Mouse (Mus musculus): Measurements from ENCODE around the gene Commd6. TPM values are rescaled to one million over a fixed set of nuclear protein-coding genes. Genes with fewer than 3 reads are reported as not detected.

Gene Commd6
- polyA plus RNA-seq, 1 experiment from 2014 or later, result 95.2 TPM

GRCm38 (mm10) chr14:101617680-101618079 lies 22.8 kb downstream of the Commd6 start:
- H3K9me3 ChIP-seq (ENCODE audit: control insufficient read depth, low read length), result no peaks in the 10 kb centered on the region
- 95% methylated on average over 5 of the region's 5 CpGs for WGBS
- ATAC-seq, result no peak
- H3K36me3 ChIP-seq (ENCODE audit: control insufficient read depth, insufficient read depth, low read length), result no peaks in the 10 kb centered on the region
- H3K27ac ChIP-seq (ENCODE audit: low read depth, low read length), result no peak overlapping the region
- H3K9ac ChIP-seq (ENCODE audit: low read depth, low read length), result no peak overlapping the region
- no peak overlapping the region for H3K4me2 ChIP-seq (ENCODE audit: low read length)
- no peaks in the 10 kb centered on the region for H3K4me1 ChIP-seq (ENCODE audit: control insufficient read depth, insufficient read depth, low read depth, low read length)
- H3K27me3 ChIP-seq (replicated peaks; ENCODE audit: control insufficient read depth, insufficient read depth, low read length), result no peaks in the 10 kb centered on the region
- H3K4me3 ChIP-seq (ENCODE audit: low read length), result no peak overlapping the region

GRCm38 (mm10) chr14:101616178-101616577 lies 24.3 kb downstream of the Commd6 start:
- H3K4me3 ChIP-seq (ENCODE audit: low read length), result no peak overlapping the region
- H3K27me3 ChIP-seq (replicated peaks; ENCODE audit: control insufficient read depth, insufficient read depth, low read length), result no peaks in the 10 kb centered on the region
- H3K9me3 ChIP-seq (ENCODE audit: control insufficient read depth, low read length), result no peaks in the 10 kb centered on the region
- WGBS, result 75% methylated on average over 9 of the region's 9 CpGs
- no peak overlapping the region for H3K27ac ChIP-seq (ENCODE audit: low read depth, low read length)
- H3K36me3 ChIP-seq (ENCODE audit: control insufficient read depth, insufficient read depth, low read length), result no peaks in the 10 kb centered on the region
- no peak overlapping the region for H3K4me2 ChIP-seq (ENCODE audit: low read length)
- no peaks in the 10 kb centered on the region for H3K4me1 ChIP-seq (ENCODE audit: control insufficient read depth, insufficient read depth, low read depth, low read length)
- H3K9ac ChIP-seq (ENCODE audit: low read depth, low read length), result no peak overlapping the region
- no peak for ATAC-seq

- Histone ChIP-seq H3K27me3 (replicated peaks; ENCODE audit: control insufficient read depth, insufficient read depth, low read length) (no peaks in the 10 kb centered on the region), H3K4me2 (ENCODE audit: low read length) (no peak overlapping the region), H3K9ac (ENCODE audit: low read depth, low read length) (no peak overlapping the region), H3K36me3 (ENCODE audit: control insufficient read depth, insufficient read depth, low read length) (no peaks in the 10 kb centered on the region), H3K4me3 (ENCODE audit: low read length) (no peak overlapping the region), H3K9me3 (ENCODE audit: control insufficient read depth, low read length) (no peaks in the 10 kb centered on the region), H3K27ac (ENCODE audit: low read depth, low read length) (no peak overlapping the region), H3K4me1 (ENCODE audit: control insufficient read depth, insufficient read depth, low read depth, low read length) (no peaks in the 10 kb centered on the region)
- no peak for ATAC-seq
- 54% methylated on average over 1 of the region's 1 CpGs for WGBS
Observed at GRCm38 (mm10) chr14:101613206-101613605, 27.3 kb downstream of the Commd6 start.

- no peak overlapping the region for H3K9ac ChIP-seq (ENCODE audit: low read depth, low read length)
- 82% methylated on average over 10 of the region's 10 CpGs for WGBS
- H3K4me2 ChIP-seq (ENCODE audit: low read length), result no peak overlapping the region
- no peak for ATAC-seq
- no peak overlapping the region for H3K4me3 ChIP-seq (ENCODE audit: low read length)
- no peaks in the 10 kb centered on the region for H3K27me3 ChIP-seq (replicated peaks; ENCODE audit: control insufficient read depth, insufficient read depth, low read length)
- no peaks in the 10 kb centered on the region for H3K9me3 ChIP-seq (ENCODE audit: control insufficient read depth, low read length)
- H3K27ac ChIP-seq (ENCODE audit: low read depth, low read length), result no peak overlapping the region
- no peaks in the 10 kb centered on the region for H3K36me3 ChIP-seq (ENCODE audit: control insufficient read depth, insufficient read depth, low read length)
- H3K4me1 ChIP-seq (ENCODE audit: control insufficient read depth, insufficient read depth, low read depth, low read length), result peaks cover 8% of the 10 kb centered on the region
Observed at GRCm38 (mm10) chr14:101610701-101611100, 29.8 kb downstream of the Commd6 start.

- ATAC-seq, result peak; percentile 93
- peak within 1 kb of the TSS; percentile 60 for H3K4me3 ChIP-seq (ENCODE audit: low read length)
- peak within 1 kb of the TSS; percentile 76 for H3K4me2 ChIP-seq (ENCODE audit: low read length)
- peak within 1 kb of the TSS; percentile 74 for H3K27ac ChIP-seq (ENCODE audit: low read depth, low read length)
- peaks cover 8% of the 10 kb centered on the region for H3K4me1 ChIP-seq (ENCODE audit: control insufficient read depth, insufficient read depth, low read depth, low read length)
- H3K9ac ChIP-seq (ENCODE audit: low read depth, low read length), result peak within 1 kb of the TSS; percentile 68
- no peaks in the 10 kb centered on the region for H3K36me3 ChIP-seq (ENCODE audit: control insufficient read depth, insufficient read depth, low read length)
- under 1% methylated on average over 62 of the region's 62 CpGs for WGBS
- H3K9me3 ChIP-seq (ENCODE audit: control insufficient read depth, low read length), result no peaks in the 10 kb centered on the region
- H3K27me3 ChIP-seq (replicated peaks; ENCODE audit: control insufficient read depth, insufficient read depth, low read length), result no peaks in the 10 kb centered on the region
Observed at GRCm38 (mm10) chr14:101608519-101609368, 31.7 kb downstream of the Commd6 start, which contains the start of gene Tbc1d4. Gene Tbc1d4, minus strand, starts transcription at chr14:101609191.

GRCm38 (mm10) chr14:101607631-101608518 lies 32.6 kb downstream of the Commd6 start:
- Histone ChIP-seq H3K36me3 (ENCODE audit: control insufficient read depth, insufficient read depth, low read length) (no peaks in the 10 kb centered on the region), H3K4me1 (ENCODE audit: control insufficient read depth, insufficient read depth, low read depth, low read length) (peaks cover 8% of the 10 kb centered on the region), H3K27me3 (replicated peaks; ENCODE audit: control insufficient read depth, insufficient read depth, low read length) (no peaks in the 10 kb centered on the region), H3K9ac (ENCODE audit: low read depth, low read length) (peak overlapping the region; percentile 68), H3K4me3 (ENCODE audit: low read length) (peak overlapping the region; percentile 60), H3K4me2 (ENCODE audit: low read length) (peak overlapping the region; percentile 76), H3K27ac (ENCODE audit: low read depth, low read length) (peak overlapping the region; percentile 74), H3K9me3 (ENCODE audit: control insufficient read depth, low read length) (no peaks in the 10 kb centered on the region)
- peak; percentile 48 for ATAC-seq
- under 1% methylated on average over 51 of the region's 62 CpGs for WGBS

GRCm38 (mm10) chr14:101605843-101606242 lies 34.6 kb downstream of the Commd6 start:
- Histone ChIP-seq H3K4me1 (ENCODE audit: control insufficient read depth, insufficient read depth, low read depth, low read length) (peaks cover 8% of the 10 kb centered on the region), H3K4me2 (ENCODE audit: low read length) (peak overlapping the region; percentile 3; the same call in 1 of the 2 replicates), H3K9ac (ENCODE audit: low read depth, low read length) (no peak overlapping the region), H3K27me3 (replicated peaks; ENCODE audit: control insufficient read depth, insufficient read depth, low read length) (no peaks in the 10 kb centered on the region), H3K9me3 (ENCODE audit: control insufficient read depth, low read length) (no peaks in the 10 kb centered on the region), H3K4me3 (ENCODE audit: low read length) (no peak overlapping the region), H3K27ac (ENCODE audit: low read depth, low read length) (no peak overlapping the region), H3K36me3 (ENCODE audit: control insufficient read depth, insufficient read depth, low read length) (no peaks in the 10 kb centered on the region)
- WGBS, result 64% methylated on average over 2 of the region's 2 CpGs
- ATAC-seq, result no peak

- Histone ChIP-seq H3K27ac (ENCODE audit: low read depth, low read length) (no peak overlapping the region), H3K4me3 (ENCODE audit: low read length) (no peak overlapping the region), H3K27me3 (replicated peaks; ENCODE audit: control insufficient read depth, insufficient read depth, low read length) (no peaks in the 10 kb centered on the region), H3K9me3 (ENCODE audit: control insufficient read depth, low read length) (no peaks in the 10 kb centered on the region), H3K36me3 (ENCODE audit: control insufficient read depth, insufficient read depth, low read length) (no peaks in the 10 kb centered on the region), H3K4me1 (ENCODE audit: control insufficient read depth, insufficient read depth, low read depth, low read length) (peaks cover 8% of the 10 kb centered on the region), H3K4me2 (ENCODE audit: low read length) (no peak overlapping the region), H3K9ac (ENCODE audit: low read depth, low read length) (no peak overlapping the region)
- WGBS, result 52% methylated on average over 3 of the region's 3 CpGs
- ATAC-seq, result no peak
Observed at GRCm38 (mm10) chr14:101602851-101603250, 37.6 kb downstream of the Commd6 start.

All from hindbrain, embryonic 16.5 days (tissue).